Mouse (Mus musculus) ES-Bruce4 (cell line): ENCODE results near the gene Rars. TPM values are rescaled to one million over a fixed set of nuclear protein-coding genes. Genes with fewer than 3 reads are reported as not detected.
A peak's percentile ranks its signal among the peaks of the same experiment; 100 is the strongest.

Experiments
- H3K27ac ChIP-seq: 2 replicates; pipeline ENCODE4 v1.5.1; 2012; ENCODE audit warnings: low read length, inconsistent platforms; ENCODE audit not compliant: insufficient read depth
- H3K27me3 ChIP-seq: 2 replicates; pipeline ENCODE4 v1.6.1; 2012; ENCODE audit warnings: mild to moderate bottlenecking, low read length, inconsistent platforms; ENCODE audit not compliant: control insufficient read depth, poor library complexity, insufficient read depth, severe bottlenecking
- H3K36me3 ChIP-seq: 2 replicates; pipeline ENCODE4 v1.6.1; 2012; ENCODE audit warnings: inconsistent platforms, mild to moderate bottlenecking, low read length, moderate library complexity; ENCODE audit not compliant: control insufficient read depth, poor library complexity, insufficient read depth, severe bottlenecking
- H3K4me1 ChIP-seq: one replicate; pipeline ENCODE4 v1.8.1; 2011; ENCODE audit warnings: low read length; ENCODE audit not compliant: control insufficient read depth, insufficient read depth
- H3K4me3 ChIP-seq: 2 replicates; pipeline ENCODE4 v1.5.1; 2011; ENCODE audit warnings: low read depth, mild to moderate bottlenecking, low read length
- H3K9ac ChIP-seq: 2 replicates; pipeline ENCODE4 v1.6.1; 2012; ENCODE audit warnings: low read depth, mild to moderate bottlenecking, inconsistent platforms; ENCODE audit not compliant: poor library complexity, severe bottlenecking
- H3K9me3 ChIP-seq: replicated peaks from 2 replicates; pipeline ENCODE4 v1.6.1; 2012; ENCODE audit warnings: mild to moderate bottlenecking, low read length, inconsistent platforms; ENCODE audit not compliant: control insufficient read depth, poor library complexity, insufficient read depth, severe bottlenecking
- CTCF ChIP-seq: IDR thresholded peaks from one replicate; pipeline ENCODE4 v1.8.1; 2011; ENCODE audit warnings: low read depth, low read length
- EP300 ChIP-seq: IDR thresholded peaks from 2 replicates; pipeline ENCODE4 v1.6.1; 2011; ENCODE audit warnings: low read depth, low read length; ENCODE audit not compliant: insufficient read depth
- POLR2A ChIP-seq: IDR thresholded peaks from one replicate; pipeline ENCODE4 v1.8.1; 2011; ENCODE audit warnings: low read length; ENCODE audit not compliant: insufficient read depth
- polyA plus RNA-seq: library from polyadenylated mRNA; stranded (reverse); fragments of >200 nt; gene quantifications from 2 replicates; pipeline ENCODE4 v1.2.4, GENCODE M21; 2011; ENCODE audit warnings: low read depth; ENCODE audit not compliant: missing spikeins, insufficient read depth, insufficient read length

Gene Rars
- polyA plus RNA-seq, 1 experiment: 177 TPM

- H3K36me3 ChIP-seq: peaks cover 8% of the 10 kb centered on the region
- peak overlapping the region; percentile 97 for H3K4me3 ChIP-seq
- peak overlapping the region; percentile 65; the same call in 1 of the 2 replicates for H3K27ac ChIP-seq
- no peaks in the 10 kb centered on the region for H3K4me1 ChIP-seq
- H3K9ac ChIP-seq: peak overlapping the region; percentile 95
- TF ChIP-seq POLR2A: no peak
- H3K27me3 ChIP-seq: no peaks in the 10 kb centered on the region
- H3K9me3 ChIP-seq: no peaks in the 10 kb centered on the region
Measured at GRCm38 (mm10) chr11:35769746-35770437, 64.4 kb downstream of the Rars start.

GRCm38 (mm10) chr11:35769188-35769745 lies 65.0 kb downstream of the Rars start, which contains the start of gene Pank3:
TSS of gene Pank3 (plus strand) at chr11:35769484.
- TF ChIP-seq EP300 (0 out of 2 replicates have a peak, but pooled peaks have one; percentile 30), POLR2A (peak; percentile 85), CTCF (no peak)
- Histone ChIP-seq H3K9ac (peak within 1 kb of the TSS; percentile 95), H3K4me1 (no peaks in the 10 kb centered on the region)

GRCm38 (mm10) chr11:35766845-35767244 lies 67.5 kb downstream of the Rars start:
- H3K27ac ChIP-seq: no peak overlapping the region
- H3K9me3 ChIP-seq: no peaks in the 10 kb centered on the region
- TF ChIP-seq POLR2A: no peak
- TF ChIP-seq CTCF: no peak
- no peak for TF ChIP-seq EP300
- no peak overlapping the region for H3K4me3 ChIP-seq
- H3K36me3 ChIP-seq: 0 out of 2 replicates have a peak, but pooled peaks cover 2% of the 10 kb centered on the region
- no peaks in the 10 kb centered on the region for H3K4me1 ChIP-seq
- H3K9ac ChIP-seq: no peak overlapping the region
- H3K27me3 ChIP-seq: 0 out of 2 replicates have a peak, but pooled peaks cover 2% of the 10 kb centered on the region

More at GRCm38 (mm10) chr11:35769188-35769745, 65.0 kb downstream of the Rars start, which contains the start of gene Pank3:
- no peaks in the 10 kb centered on the region for H3K9me3 ChIP-seq
- H3K36me3 ChIP-seq: peaks cover 8% of the 10 kb centered on the region
- no peaks in the 10 kb centered on the region for H3K27me3 ChIP-seq
- H3K4me3 ChIP-seq: peak within 1 kb of the TSS; percentile 97
- peak within 1 kb of the TSS; percentile 65 for H3K27ac ChIP-seq

- no peaks in the 10 kb centered on the region for H3K36me3 ChIP-seq
- H3K9me3 ChIP-seq: no peaks in the 10 kb centered on the region
- TF ChIP-seq CTCF: no peak
- no peak for TF ChIP-seq POLR2A
- TF ChIP-seq EP300: no peak
Measured at GRCm38 (mm10) chr11:35760627-35761003, 73.7 kb downstream of the Rars start.

GRCm38 (mm10) chr11:35760001-35760626 lies 74.2 kb downstream of the Rars start:
- no peak overlapping the region for H3K4me3 ChIP-seq
- no peaks in the 10 kb centered on the region for H3K36me3 ChIP-seq
- H3K27me3 ChIP-seq: 0 out of 2 replicates have a peak, but pooled peaks cover 2% of the 10 kb centered on the region
- no peaks in the 10 kb centered on the region for H3K9me3 ChIP-seq
- no peak overlapping the region for H3K9ac ChIP-seq
- no peaks in the 10 kb centered on the region for H3K4me1 ChIP-seq
- TF ChIP-seq CTCF (no peak), POLR2A (no peak), EP300 (no peak)
- H3K27ac ChIP-seq: no peak overlapping the region

More at GRCm38 (mm10) chr11:35760627-35761003, 73.7 kb downstream of the Rars start:
- no peaks in the 10 kb centered on the region for H3K4me1 ChIP-seq
- H3K4me3 ChIP-seq: no peak overlapping the region
- H3K9ac ChIP-seq: no peak overlapping the region
- 0 out of 2 replicates have a peak, but pooled peaks cover 2% of the 10 kb centered on the region for H3K27me3 ChIP-seq
- H3K27ac ChIP-seq: no peak overlapping the region

Other genes with a start within 250 kb of the Rars start
- 27.8 and 29.3 TPM in 2 replicates for gene Pank3, start 65.0 kb downstream of the Rars start, polyA plus RNA-seq
- not detected in 2 replicates for gene Fbll1, start 35.6 kb downstream of the Rars start, polyA plus RNA-seq
- 48.4 and 55.9 TPM in 2 replicates for gene Wwc1, start 146.0 kb upstream of the Rars start, polyA plus RNA-seq